Mouse (Mus musculus): ENCODE data around the gene Hivep3.

DNA sequence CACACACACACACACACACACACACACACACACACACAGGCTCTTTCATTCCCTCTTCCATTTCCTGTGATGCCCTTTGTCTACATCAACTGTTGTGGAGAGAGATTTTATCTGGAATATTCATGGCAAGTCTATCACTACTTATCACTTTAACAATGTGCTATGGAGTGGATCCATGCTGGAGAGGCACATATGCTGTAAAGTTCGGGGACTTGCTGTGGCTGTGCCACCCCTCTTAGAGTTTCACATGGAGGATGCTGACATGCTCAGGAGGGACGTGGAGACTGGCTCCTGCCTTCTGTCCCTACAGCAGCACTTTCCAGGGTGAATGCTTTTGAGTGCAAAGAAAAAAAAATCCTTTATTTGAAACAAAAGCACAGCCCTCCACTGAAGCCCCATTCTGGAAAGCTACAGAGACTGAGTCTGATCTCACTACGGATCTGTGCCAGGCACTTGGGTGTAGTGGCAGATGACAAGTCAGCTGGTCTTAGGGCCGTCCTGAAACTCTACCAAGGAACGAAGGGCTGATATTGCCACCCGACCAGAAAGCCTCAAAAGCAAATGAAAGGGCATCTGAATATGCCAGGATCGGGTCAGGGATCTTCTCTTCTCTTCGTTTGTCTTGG lies 143.1 kb downstream of the Hivep3 start:
- TF ChIP-seq CEBPB (IDR thresholded peaks at IDR 0.05; ENCODE audit: low read depth), result no peak
- TF ChIP-seq CTCF (IDR thresholded peaks at IDR 0.05; ENCODE audit: control insufficient read depth, insufficient read depth, insufficient read length), result no peak
- no peak for TF ChIP-seq USF1 (IDR thresholded peaks at IDR 0.05; ENCODE audit: low read depth)
- TF ChIP-seq MAX (IDR thresholded peaks at IDR 0.05), result no peak
